Mouse (Mus musculus) frontal cortex, postnatal 36 days (tissue): ENCODE results near the gene Gm8765.
"Not testable (repeated sequence)": the region's sequence is repeated elsewhere in the genome, so short reads cannot be mapped to it uniquely, and the experiment has no call there.

Source experiments
- DNase-seq, 2 experiments: peaks; one replicate each; pipeline ENCODE4 v3.0.0; 2022; ENCODE audit warnings: low spot score in 2 of 2

Gm8765 gene

GRCm38 (mm10) chr13:50698012-50698411, at the start of gene Gm8765:
Gm8765 (plus strand) TSS chr13:50698312.
- not testable (repeated sequence) for DNase-seq

- DNase-seq: not testable (repeated sequence)
These were observed 49.3 kb upstream of the Gm8765 start for GRCm38 (mm10) chr13:50648771-50649170.

GRCm38 (mm10) chr13:50750282-50750681, 52.2 kb downstream of the Gm8765 start:
- not testable (repeated sequence) for DNase-seq

DNA sequence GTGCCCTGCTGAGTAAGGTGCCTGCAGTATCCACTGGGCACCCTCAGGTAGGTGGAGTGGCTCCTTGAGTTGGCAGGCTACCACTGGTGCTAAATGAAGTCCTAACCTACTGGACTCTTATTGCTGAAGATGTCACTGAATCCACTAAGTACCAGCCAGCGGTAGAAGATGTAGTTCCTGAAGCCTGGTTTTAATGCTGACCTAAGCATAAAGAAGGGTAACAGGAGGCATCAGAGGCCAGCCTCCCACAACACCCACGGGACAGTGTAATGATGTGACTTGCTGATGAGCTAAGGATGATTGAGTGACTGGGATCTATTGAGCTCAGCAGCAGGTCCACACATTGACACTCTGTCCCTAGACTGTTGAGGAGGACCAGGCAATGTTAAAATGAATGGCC, 53.6 kb downstream of the Gm8765 start:
- DNase-seq: no peak

DNA sequence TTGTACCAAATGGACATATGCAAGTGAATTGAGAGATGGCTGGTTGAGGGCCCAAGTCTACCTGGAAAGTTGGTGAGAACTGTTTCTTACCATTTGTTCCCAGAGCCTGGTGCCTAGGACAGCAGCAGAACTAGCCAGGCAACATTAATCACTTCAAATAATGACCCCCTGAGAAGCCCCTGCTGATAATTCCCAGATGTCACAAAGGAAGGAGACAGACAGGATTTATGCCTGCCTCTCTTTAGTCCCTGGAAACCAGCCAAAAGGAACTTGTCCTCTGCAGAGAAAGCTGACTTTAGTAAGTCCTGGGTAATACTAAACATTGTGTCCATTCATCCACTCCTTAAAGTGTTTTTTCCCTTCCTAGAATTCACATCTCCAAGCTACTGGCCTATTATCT, 54.8 kb downstream of the Gm8765 start:
- not testable (repeated sequence) for DNase-seq
